Mouse (Mus musculus) heart, embryonic 16.5 days (tissue): ENCODE measurements around the gene Scube1. TPM values are rescaled to one million over a fixed set of nuclear protein-coding genes. Genes with fewer than 3 reads are reported as not detected.

Experiments
- ATAC-seq: fragments of 200-750 bp; cut with Nextera tagmentation; replicated peaks from 2 replicates; pipeline ENCODE4 v1.8.0; 2017; ENCODE audit warnings: moderate number of reproducible peaks; ENCODE audit not compliant: insufficient read depth, low FRiP score; ENCODE audit errors: extremely low read depth
- H3K27ac ChIP-seq: fragments of 300-500 bp; sonication (generic); 2 replicates; pipeline ENCODE4 v1.5.1; 2014; ENCODE audit warnings: mild to moderate bottlenecking, low read length, control low read depth, moderate library complexity
- H3K27me3 ChIP-seq: fragments of 300-500 bp; sonication (generic); 2 replicates; pipeline ENCODE4 v1.6.1; 2014; ENCODE audit warnings: low read length, mixed read lengths; ENCODE audit not compliant: control insufficient read depth, insufficient read depth
- H3K36me3 ChIP-seq: fragments of 300-500 bp; sonication (generic); 2 replicates; pipeline ENCODE4 v1.6.1; 2014; ENCODE audit not compliant: control insufficient read depth, insufficient read depth
- H3K4me1 ChIP-seq: fragments of 300-500 bp; sonication (generic); 2 replicates; pipeline ENCODE4 v1.6.1; 2014; ENCODE audit warnings: low read length, mixed read lengths; ENCODE audit not compliant: control insufficient read depth, insufficient read depth
- H3K4me2 ChIP-seq: fragments of 300-500 bp; sonication (generic); 2 replicates; pipeline ENCODE4 v1.6.1; 2014; ENCODE audit warnings: low read depth, mild to moderate bottlenecking, control low read depth, low read length
- H3K4me3 ChIP-seq: fragments of 300-500 bp; sonication (generic); 2 replicates; pipeline ENCODE4 v1.5.1; 2014; ENCODE audit warnings: mild to moderate bottlenecking, control low read depth, low read length
- H3K9ac ChIP-seq: fragments of 300-500 bp; sonication (generic); 2 replicates; pipeline ENCODE4 v1.6.1; 2014; ENCODE audit warnings: low read length, control low read depth
- H3K9me3 ChIP-seq: fragments of 300-500 bp; sonication (generic); replicated peaks from 2 replicates; pipeline ENCODE4 v1.6.1; 2016; ENCODE audit warnings: low read length; ENCODE audit not compliant: control insufficient read depth
- WGBS: fragments of 180-500 bp; shearing (Covaris S2); extraction: QIAGEN DNeasy Blood & Tissue Kit; methylation state at CpG from one replicate; pipeline ENCODE4 v1.1.7; 2014; 5-methylcytosine and 5-hydroxymethylcytosine counted together
- polyA plus RNA-seq: library from polyadenylated mRNA; unstranded; fragments of >200 nt; fragmentation: Nextera tagmentation; extraction: Ambion mirVana; gene quantifications from 2 replicates; pipeline ENCODE4 v1.2.1, GENCODE M21; 2015

Gene Scube1
- polyA plus RNA-seq, 1 experiment from 2014 or later = 4.0 TPM

DNA sequence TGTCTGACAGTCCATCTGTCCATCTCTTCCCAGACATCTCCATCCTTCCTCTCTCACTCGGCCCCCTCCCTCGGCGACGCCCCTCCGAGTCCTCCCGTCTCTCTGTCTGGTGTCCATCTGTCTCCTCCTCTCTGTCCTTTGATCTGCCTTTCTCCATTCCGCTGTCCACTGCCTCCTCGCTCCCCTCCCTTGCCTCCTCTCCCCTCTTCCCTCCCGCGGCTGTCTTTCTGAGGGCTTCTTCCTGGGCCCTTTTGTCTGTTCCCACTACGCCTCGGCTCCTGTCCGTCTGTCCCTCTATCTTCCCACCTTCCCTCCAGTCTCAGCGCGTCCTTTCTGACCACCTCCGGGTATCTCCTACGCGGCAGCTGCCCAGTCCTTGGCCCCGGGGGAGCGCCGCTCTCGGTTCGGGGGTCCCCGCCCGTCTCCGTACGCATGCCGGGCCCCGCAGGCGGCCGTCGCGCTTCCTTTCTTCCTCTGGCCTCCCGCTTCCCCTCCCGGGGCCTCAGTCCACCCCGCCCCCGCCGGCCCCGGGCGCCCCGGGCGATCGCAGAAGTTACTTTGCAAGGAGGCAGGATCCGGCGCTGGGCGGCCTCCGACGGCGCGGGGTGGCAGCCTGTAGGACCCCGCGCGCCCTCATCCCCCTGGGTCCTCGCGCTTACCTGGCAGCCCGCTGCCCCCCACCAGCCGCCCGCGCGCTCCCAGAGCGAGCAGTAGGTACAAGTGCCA is 498 bp downstream of the Scube1 start:
- Histone ChIP-seq H3K27me3 (peaks cover 55% of the 10 kb centered on the region), H3K9me3 (no peaks in the 10 kb centered on the region), H3K4me1 (peaks cover 10% of the 10 kb centered on the region), H3K4me2 (peak overlapping the region; percentile 89), H3K27ac (no peak overlapping the region), H3K36me3 (no peaks in the 10 kb centered on the region), H3K4me3 (peak overlapping the region; percentile 61), H3K9ac (peak overlapping the region; percentile 71)
- under 1% methylated on average over 61 of the region's 61 CpGs for WGBS
- peak; percentile 16; the same call in 1 of the 2 replicates for ATAC-seq

DNA sequence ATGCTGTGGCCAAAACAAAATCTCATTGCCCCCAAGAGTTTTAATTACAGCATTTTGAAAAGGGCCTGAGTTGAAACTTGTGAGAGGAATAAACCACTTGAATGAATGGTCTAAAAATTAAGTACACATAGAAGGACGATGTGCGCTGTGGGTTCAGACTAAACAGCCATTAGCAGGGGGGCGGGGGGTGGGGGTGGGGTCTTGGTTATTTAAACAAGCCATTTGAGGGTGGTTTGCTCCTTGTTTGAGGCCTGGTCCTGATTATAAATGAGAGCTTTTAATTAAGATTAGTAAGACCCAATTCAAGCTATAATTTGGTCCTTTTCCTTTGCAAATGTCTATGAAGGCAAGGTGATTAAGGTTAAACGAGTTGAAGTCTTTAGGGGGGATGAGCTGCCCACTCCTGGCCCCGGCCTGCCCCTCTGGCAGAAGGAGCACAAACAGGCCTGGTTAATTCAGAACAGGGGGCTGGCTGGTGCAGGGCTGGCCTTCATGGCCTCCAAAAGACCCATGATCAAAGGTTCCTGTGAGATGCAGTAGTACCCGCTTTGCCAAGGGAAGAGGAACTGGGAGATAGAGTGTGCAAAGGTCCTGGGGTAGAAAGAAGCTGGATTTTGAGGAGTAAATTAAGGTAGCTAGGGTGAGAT is 9.1 kb downstream of the Scube1 start:
- H3K4me1 ChIP-seq = no peaks in the 10 kb centered on the region

DNA sequence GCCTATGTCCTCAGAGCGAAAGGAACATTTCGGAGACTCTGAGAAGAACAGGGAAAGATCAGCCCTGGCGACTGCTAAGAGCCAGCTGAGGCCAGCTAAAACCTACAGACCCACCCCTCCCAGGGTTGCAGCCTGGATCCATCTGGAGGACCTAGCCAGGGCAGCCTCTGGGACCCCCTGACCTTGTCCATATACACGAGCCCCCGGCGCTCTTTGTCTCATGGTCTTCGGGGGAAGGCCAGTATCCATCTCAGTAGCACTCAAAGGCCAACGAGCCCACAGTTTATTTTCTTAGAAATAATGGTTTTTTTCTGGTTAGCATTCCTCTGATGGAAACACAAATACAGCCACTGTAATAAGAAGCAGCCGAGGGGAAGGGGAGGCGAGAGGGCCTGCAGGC is 12.0 kb downstream of the Scube1 start:
- Histone ChIP-seq H3K27ac (no peak overlapping the region), H3K36me3 (no peaks in the 10 kb centered on the region), H3K4me1 (no peaks in the 10 kb centered on the region), H3K27me3 (no peaks in the 10 kb centered on the region; the same call in 1 of the 2 replicates), H3K9ac (no peak overlapping the region), H3K4me3 (no peak overlapping the region), H3K9me3 (no peaks in the 10 kb centered on the region), H3K4me2 (no peak overlapping the region)
- ATAC-seq = no peak
- WGBS = 80% methylated on average over 10 of the region's 10 CpGs

More for the DNA sequence above, 9.1 kb downstream of the Scube1 start:
- WGBS = 77% methylated on average over 6 of the region's 6 CpGs
- Histone ChIP-seq H3K27me3 (no peaks in the 10 kb centered on the region; the same call in 1 of the 2 replicates), H3K4me3 (no peak overlapping the region), H3K27ac (no peak overlapping the region), H3K4me2 (no peak overlapping the region), H3K9ac (no peak overlapping the region), H3K9me3 (no peaks in the 10 kb centered on the region), H3K36me3 (no peaks in the 10 kb centered on the region)
- no peak for ATAC-seq

DNA sequence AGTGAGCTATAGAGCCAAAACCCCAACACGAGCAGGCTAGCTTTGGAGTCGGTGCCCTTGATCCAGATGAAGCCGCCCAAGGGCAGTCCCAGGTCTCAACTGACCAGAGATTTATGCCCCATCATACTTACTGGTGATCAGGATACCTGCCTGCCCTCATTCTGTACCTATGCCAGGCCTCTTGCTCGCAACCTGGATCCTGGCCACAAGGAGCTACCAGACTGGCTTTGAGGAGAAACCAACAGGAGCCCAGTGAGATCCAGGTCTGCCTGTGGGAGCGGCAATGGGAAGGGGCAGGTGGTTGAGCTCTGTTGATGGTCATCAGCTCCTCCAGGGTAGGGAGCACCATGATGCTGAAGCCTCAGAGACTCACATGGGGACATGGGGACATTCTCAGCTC is 12.5 kb downstream of the Scube1 start:
- H3K4me1 ChIP-seq = no peaks in the 10 kb centered on the region
- H3K4me2 ChIP-seq = no peak overlapping the region
- no peaks in the 10 kb centered on the region; the same call in 1 of the 2 replicates for H3K27me3 ChIP-seq
- no peak for ATAC-seq
- H3K36me3 ChIP-seq = no peaks in the 10 kb centered on the region
- no peak overlapping the region for H3K27ac ChIP-seq
- 88% methylated on average over 5 of the region's 5 CpGs for WGBS
- no peak overlapping the region for H3K9ac ChIP-seq
- H3K9me3 ChIP-seq = no peaks in the 10 kb centered on the region
- no peak overlapping the region for H3K4me3 ChIP-seq

GRCm38 (mm10) chr15:83709889-83710774 is 14.7 kb downstream of the Scube1 start:
- Histone ChIP-seq H3K4me3 (no peak overlapping the region), H3K4me1 (0 out of 2 replicates have a peak, but pooled peaks cover 3% of the 10 kb centered on the region), H3K36me3 (no peaks in the 10 kb centered on the region), H3K27ac (no peak overlapping the region), H3K9me3 (no peaks in the 10 kb centered on the region), H3K4me2 (no peak overlapping the region), H3K27me3 (no peaks in the 10 kb centered on the region; the same call in 1 of the 2 replicates), H3K9ac (no peak overlapping the region)
- WGBS = 67% methylated on average over 23 of the region's 23 CpGs
- ATAC-seq = no peak

GRCm38 (mm10) chr15:83706528-83707199 is 18.2 kb downstream of the Scube1 start:
- ATAC-seq = peak; percentile 52
- H3K27me3 ChIP-seq = no peaks in the 10 kb centered on the region
- 37% methylated on average over 9 of the region's 10 CpGs for WGBS
- H3K9ac ChIP-seq = no peak overlapping the region
- no peak overlapping the region for H3K4me3 ChIP-seq
- no peak overlapping the region for H3K27ac ChIP-seq
- no peaks in the 10 kb centered on the region for H3K36me3 ChIP-seq
- H3K9me3 ChIP-seq = no peaks in the 10 kb centered on the region
- no peak overlapping the region for H3K4me2 ChIP-seq
- 0 out of 2 replicates have a peak, but pooled peaks cover 3% of the 10 kb centered on the region for H3K4me1 ChIP-seq

- H3K9ac ChIP-seq = no peak overlapping the region
- H3K27me3 ChIP-seq = peaks cover 5% of the 10 kb centered on the region; the same call in 1 of the 2 replicates
- H3K9me3 ChIP-seq = no peaks in the 10 kb centered on the region
- 73% methylated on average over 13 of the region's 13 CpGs for WGBS
- H3K4me2 ChIP-seq = no peak overlapping the region
- H3K36me3 ChIP-seq = no peaks in the 10 kb centered on the region
- no peak for ATAC-seq
- no peak overlapping the region for H3K27ac ChIP-seq
- peaks cover 11% of the 10 kb centered on the region for H3K4me1 ChIP-seq
- H3K4me3 ChIP-seq = no peak overlapping the region
Measured at GRCm38 (mm10) chr15:83700593-83700923, 24.3 kb downstream of the Scube1 start.

DNA sequence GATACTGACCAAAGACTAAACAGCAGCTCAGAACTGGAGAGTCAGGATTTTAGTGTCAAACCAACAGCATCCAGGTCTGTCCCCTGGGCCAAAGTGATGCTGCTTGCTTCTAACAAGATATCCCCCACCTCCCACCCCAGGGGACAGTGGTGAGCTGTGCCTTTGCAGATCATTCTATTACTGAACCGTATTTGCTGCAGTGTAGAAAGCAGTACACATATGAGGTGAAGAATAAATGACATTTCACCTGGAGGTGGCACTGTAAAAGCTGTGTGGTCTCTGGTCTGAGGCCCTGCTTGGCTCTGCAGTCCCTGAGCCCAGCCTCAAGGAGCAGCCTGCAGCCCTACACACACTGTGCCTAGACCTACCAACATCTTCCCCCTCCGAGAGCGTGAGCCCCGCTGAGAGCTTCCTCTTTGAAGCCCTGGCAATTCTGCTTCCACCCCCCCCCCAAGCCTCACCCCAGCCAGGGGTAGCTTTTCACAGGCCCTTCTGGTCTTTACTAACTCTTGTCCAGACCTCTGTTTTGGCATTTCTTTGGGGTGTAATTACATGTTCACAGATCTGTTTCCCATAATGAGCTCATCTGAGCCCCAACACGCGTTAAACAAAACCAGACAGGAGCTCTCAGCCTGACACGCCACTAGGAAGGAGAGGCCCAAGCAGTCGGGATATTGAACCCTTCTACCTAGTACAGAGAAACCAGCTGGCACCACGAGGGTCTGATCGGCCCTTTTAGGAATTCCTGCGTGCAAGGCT is 24.8 kb downstream of the Scube1 start:
- no peak overlapping the region for H3K9ac ChIP-seq
- H3K9me3 ChIP-seq = no peaks in the 10 kb centered on the region
- no peaks in the 10 kb centered on the region for H3K36me3 ChIP-seq
- no peak for ATAC-seq
- WGBS = 66% methylated on average over 11 of the region's 11 CpGs
- H3K4me3 ChIP-seq = no peak overlapping the region
- no peak overlapping the region for H3K4me2 ChIP-seq
- H3K27me3 ChIP-seq = peaks cover 5% of the 10 kb centered on the region; the same call in 1 of the 2 replicates
- peaks cover 11% of the 10 kb centered on the region for H3K4me1 ChIP-seq
- H3K27ac ChIP-seq = no peak overlapping the region
